Mouse (Mus musculus): ENCODE measurements at regions not wholly inside any gene's neighbourhood (a gene's known extent, or its start where the extent isn't known, plus 50 kb on each side); places are given as distances from the start of the nearest gene placed in this dataset.

- TF ChIP-seq CTCF (IDR thresholded peaks at IDR 0.05; ENCODE audit: borderline replicate concordance, insufficient read depth, low read length): no peak
- no peak for TF ChIP-seq POLR2A (IDR thresholded peaks at IDR 0.05; ENCODE audit: low read depth, low read length)
Observed at GRCm38 (mm10) chr2:84265002-84265401, 160.2 kb downstream of the Calcrl start.
